Mouse (Mus musculus): ENCODE data around the gene Mapk8ip1. TPM values are rescaled to one million over a fixed set of nuclear protein-coding genes. Genes with fewer than 3 reads are reported as not detected.
A peak's percentile ranks its signal among the peaks of the same experiment; 100 is the strongest.

The Mapk8ip1 gene
- total RNA-seq, 2 experiments from 2014 or later = not detected

DNA sequence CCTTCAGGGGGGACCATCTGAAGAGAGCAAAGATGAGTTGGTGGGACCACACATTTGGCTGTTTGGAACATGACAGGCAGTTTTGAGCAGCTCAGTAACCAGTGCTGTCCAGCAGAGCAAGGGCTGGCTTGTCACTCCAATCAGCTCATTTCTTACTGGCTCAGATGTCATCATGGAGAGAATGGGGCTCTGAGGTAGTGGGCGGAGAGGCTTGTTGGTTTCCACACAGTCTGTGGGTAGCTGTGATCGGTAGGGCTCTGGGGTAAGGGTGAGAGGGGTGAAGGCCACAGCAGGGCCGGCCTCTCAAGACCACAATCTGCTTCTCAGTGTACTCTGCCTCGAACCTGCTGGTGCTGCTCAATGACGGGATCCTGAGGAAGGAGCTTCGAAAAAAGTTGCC, 24.8 kb downstream of the Mapk8ip1 start:
- ATAC-seq (replicated peaks; ENCODE audit: low FRiP score, poor library complexity, severe bottlenecking) = no peak

DNA sequence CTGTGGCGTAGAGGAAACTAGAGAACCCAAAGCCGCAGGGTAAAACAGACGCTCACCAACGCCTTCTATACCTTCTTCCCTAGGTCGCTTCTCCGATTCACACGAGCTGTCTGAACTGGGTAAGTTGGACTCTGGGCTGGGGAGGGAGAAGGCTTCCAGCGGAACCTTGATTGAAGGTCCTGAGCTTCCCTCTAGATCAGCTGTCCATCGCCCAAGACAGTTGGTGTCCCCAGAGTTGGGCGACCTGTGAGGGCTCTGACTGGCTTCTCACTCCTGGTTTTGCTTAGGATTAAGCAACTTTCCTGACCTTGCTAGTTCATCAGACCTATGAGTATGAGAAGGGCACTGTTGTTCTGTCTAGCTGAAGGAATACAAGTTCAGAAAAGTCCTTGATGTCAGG, 25.3 kb downstream of the Mapk8ip1 start:
- ATAC-seq (replicated peaks; ENCODE audit: low FRiP score, poor library complexity, severe bottlenecking) = no peak; the same call in 1 of the 2 replicates

DNA sequence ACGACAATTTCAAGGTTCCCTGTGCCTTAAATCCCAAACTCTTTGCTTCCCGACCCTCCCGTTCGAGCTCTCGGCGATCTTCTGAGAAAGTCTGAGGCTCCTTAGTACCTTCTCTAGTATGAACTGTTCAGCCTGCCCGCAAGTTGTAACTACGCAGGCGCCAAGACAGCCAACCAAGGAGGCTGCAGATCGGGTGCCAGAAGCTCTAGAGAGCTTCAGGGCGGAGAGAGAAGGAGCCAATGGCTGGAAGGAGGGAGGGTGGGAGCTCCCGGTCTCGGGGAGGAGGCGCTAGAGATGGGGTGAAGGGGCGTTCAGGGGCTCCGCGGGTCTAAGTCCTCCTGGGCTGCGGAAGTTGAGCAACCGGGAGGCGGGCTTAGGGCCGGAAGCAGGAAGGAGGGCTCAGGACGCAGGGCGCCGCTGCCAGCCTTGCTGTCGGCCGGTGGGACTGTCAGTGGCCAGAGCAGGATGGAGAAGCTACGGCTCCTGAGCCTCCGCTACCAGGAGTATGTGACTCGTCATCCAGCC, 25.9 kb downstream of the Mapk8ip1 start:
- peak; percentile 92 for ATAC-seq (replicated peaks; ENCODE audit: low FRiP score, poor library complexity, severe bottlenecking)

DNA sequence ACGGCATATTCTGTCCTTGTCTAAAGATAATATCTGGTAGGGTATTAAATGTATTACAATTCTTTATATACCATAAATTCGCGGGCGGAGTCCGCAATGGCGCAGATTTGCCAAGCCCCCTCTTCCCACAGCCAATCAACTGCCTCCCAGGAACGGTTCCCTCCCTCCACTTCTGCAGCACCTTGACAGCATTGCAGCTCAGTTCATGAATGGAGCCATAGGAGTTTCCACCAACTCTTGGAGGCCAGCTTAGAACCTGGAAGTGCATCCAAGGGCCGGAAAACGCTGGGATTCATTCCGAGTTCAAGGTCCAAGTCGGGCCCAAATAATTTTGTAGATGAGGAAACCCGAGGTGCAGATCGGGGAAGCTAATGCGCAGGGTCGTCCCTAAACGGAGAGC, 26.5 kb downstream of the Mapk8ip1 start, which contains the start of the genes Pex16 and Large2:
Gene Pex16 (plus strand): TSS at position 163 of the 400 bp plus-strand sequence.
Gene Large2 (minus strand): TSS at position 356 of the 400 bp plus-strand sequence.
- ATAC-seq (replicated peaks; ENCODE audit: low FRiP score, poor library complexity, severe bottlenecking) = peak; percentile 66

DNA sequence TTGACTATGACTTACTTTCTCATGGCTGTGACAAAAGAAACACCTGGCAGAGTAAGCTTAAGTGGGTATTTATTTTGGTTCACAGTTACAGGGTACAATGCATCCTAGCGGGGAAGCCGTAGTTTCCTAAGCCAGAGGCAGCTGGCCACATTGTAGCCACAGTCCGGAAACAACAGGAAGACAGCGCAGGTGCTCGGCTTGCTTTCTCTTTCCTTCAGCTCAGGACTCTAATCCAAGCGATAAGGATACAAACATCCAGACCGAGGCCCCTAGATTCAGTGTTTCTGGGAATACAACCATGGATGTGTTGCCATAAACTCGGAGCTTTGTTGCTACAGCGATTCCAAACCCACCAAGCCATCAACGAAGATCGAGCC, 27.6 kb downstream of the Mapk8ip1 start:
- ATAC-seq (replicated peaks; ENCODE audit: low FRiP score, poor library complexity, severe bottlenecking) = no peak

DNA sequence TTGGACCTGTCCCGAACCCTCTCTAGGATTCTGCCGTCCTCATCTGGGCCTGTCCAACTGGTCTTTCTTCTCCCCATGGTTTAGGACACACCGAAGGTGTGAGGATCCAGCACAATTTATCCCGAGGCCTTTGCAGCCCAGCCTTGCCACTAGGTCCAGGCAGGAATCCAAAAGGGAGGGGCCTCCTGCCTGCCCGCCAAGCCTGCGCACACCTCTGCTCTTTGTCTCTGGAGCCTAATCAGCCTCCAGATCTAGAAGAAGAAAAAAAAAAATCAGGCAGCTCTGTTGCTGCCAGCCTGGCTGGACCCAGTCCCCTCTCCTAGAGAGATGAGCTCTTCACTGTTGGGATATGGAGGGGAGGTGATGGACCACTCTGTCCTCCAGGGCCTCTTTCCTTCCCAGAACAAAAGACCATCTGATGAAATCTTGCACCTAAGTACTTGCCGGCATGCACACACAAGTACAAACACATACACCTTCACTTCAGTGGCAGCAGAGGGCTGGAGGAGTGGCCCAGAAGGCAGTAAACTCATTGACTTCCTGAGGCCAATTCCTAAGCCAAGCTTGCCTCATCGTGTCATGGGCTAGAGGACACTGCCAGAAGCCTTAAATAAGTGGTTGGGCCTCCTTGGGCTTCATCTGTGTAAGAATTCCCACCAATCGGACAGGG, 28.2 kb downstream of the Mapk8ip1 start:
- no peak for ATAC-seq (replicated peaks; ENCODE audit: low FRiP score, poor library complexity, severe bottlenecking)

DNA sequence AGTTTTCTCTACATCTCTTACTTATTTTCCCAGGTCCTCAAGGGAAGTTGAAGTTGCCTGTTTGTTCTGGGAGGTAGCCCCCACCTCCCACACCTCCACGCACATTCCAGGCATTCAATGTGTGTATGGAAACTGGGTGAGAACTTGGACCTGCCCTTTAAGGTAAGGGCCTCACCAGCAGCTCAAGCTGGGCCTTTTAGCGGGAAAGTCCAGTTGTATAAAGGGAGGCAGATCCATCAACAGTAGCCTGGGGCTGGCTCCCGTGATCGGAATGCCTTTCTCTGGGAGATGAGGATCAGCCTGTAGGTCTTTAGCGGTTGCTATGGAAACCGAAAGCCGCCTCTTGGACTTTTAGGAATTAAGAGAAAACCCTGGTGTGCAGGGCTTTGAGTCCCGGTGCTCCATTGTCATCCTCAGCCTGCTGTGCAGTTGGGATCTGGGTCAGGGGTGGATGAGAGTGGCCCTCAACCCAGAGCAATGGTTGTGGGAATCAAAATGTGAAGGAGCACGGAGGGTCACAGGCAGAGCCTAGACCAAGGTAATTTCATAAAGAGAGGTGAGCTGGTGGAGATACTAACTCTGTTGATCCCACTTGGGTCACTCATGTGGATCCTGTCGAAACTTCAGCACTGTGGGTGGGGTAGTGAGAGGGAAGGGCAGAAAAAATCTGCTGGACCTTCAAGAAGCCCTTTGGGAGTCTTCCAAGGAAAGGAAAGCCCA, 28.9 kb downstream of the Mapk8ip1 start:
- no peak for ATAC-seq (replicated peaks; ENCODE audit: low FRiP score, poor library complexity, severe bottlenecking)

DNA sequence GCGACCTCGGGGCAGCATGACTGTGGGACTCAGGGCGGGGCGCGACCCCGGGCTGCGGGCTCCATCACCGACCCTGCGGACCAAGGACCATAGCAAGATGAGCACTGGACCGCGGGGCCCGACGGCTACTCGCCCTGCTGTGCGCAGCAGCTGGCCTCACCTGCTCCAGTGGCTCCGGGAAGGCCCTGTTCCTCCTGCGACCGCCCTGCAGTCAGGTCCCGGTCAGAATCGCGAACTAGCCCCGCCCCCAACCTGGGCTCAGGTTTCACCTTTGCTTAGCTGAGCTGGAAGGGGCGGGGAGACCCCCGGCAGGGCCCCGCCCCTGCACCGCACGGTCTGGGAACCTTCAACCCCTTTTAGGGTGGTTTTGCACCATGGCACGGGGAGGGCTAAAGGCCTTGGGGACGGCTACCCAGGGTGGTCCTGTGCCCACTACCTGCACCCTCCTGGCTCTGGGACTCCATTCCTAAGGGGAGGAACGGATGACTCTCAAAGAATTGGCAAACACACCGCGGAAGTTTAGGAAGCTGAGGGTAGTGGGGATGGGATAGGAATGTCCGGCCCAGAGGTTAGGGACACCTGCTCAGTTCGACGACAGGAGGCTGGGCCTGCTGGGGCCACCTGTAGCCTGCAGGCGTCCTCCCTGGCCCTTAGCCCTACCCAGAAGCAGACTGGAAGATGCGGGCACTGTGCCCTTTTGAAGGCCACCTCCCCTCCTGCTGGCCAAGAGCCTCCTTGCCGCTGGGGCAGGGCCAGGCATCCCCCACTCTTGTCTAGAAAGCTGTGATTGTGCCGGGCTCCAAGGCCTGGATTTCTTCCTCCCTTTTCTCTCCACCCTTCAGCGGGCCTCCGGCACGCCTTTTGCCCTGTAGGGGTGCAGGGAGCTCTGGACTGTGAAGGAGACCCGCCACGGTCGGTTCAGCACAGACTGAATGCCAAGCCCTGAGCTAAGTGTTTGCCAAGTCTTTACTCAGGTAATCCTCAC, 29.9 kb downstream of the Mapk8ip1 start:
- no peak for ATAC-seq (replicated peaks; ENCODE audit: low FRiP score, poor library complexity, severe bottlenecking)

DNA sequence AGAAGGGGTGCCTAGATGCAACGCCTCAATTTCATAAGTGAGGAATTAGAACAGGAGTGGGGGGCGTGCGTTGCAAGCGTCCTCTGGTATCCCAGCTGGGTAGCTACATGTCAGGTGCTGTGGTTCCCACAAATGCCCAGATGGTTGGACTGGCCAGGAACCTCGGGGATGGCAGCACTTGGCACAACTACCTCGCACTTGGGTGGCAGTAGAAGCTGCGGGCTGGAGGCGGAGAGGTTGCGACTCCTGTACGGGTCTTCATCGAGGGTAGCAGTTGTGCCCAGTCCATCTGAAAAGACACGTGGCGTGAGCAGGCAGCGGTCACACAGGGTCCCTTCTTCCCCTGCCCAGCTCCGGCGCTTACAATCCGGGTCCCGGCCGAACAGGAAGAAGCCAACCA, 30.7 kb downstream of the Mapk8ip1 start:
- ATAC-seq (replicated peaks; ENCODE audit: low FRiP score, poor library complexity, severe bottlenecking) = no peak

DNA sequence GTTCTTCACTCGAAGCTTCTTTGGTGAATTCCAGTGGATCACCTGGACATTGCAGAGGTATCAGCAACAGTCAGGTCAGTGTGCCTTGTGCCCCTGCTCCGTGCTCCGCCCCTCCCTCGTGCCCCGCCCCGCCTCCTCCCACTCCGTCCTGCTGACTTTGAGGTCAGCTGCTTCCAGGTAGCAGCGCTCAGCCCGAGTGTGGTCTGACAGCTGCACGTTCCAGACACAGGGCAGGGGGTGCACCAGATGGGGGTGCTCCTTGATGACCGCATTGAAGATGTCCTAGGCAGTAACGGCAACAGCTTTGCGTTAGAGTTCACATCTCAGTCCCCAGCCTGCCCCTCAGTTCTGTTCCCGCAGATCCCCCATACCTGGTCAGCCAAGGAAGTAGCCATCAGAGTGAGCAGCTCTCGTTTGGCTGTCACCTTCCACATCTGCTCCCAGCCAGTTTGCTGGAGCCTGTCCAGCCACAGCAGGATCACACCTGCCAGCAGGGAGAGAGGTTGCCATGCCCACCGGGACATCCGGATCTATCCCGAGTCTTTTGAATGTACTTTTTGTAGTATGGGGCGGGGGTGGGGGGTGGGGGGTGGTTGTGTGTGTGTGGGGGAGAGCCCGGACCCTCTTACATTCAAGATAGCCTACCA, 33.6 kb downstream of the Mapk8ip1 start:
- no peak for ATAC-seq (replicated peaks; ENCODE audit: low FRiP score, poor library complexity, severe bottlenecking)

DNA sequence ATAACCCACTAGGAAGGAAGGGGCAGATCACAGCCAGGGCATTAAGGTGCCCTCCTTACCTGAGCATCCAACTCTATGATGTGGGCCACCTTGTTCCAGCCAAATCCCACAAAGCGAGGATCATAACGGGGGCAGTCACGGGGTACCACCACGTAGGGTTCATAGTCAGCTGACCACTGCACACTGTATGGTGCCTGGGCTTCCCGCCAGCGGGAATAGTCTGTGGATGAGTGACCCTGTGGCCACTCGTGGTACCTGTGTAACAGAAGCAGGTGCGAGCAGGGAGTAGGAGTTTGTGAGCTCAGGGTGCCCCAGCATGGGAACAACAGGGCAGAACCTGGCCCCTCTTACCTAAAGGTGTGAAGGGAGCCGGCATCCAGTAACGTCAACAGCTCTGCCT, 35.5 kb downstream of the Mapk8ip1 start:
- ATAC-seq (replicated peaks; ENCODE audit: low FRiP score, poor library complexity, severe bottlenecking) = no peak

DNA sequence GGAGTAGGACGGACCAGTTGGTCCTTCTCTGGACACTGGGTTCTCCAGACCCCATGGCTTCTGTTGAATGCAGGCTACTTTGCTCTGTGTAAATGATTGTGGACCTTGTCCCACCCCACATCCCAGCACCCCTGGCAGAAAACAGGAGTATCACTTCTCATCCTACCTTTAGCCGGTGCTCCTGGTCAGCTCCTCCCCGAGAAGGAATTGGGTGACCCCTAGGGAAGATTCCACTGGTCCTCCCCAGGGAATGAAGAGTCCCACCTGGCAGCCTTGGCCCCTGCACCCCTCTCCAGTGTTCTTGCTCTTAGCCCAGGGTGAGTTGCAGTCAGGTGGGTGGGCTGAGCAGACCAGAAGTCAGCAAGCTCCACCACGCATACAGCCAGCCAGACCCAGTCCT, 37.0 kb downstream of the Mapk8ip1 start:
- no peak for ATAC-seq (replicated peaks; ENCODE audit: low FRiP score, poor library complexity, severe bottlenecking)

DNA sequence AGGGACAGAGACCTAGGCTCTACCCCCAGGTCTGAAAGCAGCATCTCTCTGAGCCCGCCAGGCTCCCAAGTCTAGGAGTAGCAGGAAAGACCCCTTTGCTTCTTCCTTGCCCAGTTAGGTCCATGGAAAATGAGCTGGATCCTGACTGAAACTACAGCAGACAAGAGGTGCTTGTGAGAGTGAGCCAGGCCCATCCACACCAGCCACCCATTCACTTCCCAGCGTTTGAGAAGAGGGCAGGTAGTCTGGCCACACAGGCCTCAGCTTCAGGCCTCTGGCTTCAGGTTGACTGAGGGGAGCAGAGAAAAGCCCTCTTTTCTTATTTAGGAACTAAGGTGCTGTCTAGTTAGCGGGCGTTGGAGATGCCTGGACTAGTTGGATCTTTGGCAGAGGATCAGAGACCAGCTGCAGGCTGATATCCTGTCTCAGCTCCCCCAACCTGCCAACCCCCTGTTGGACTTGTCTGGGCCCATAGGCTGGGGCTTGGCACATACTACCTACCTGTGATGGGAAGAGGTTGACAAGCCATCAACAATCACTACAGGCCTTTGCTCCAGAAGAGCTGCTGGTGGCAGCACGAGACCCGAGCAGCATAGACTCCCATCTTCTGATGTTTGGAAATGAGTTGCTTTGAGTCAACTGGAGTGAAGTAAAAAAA, 38.4 kb downstream of the Mapk8ip1 start:
- ATAC-seq (replicated peaks; ENCODE audit: low FRiP score, poor library complexity, severe bottlenecking) = no peak

DNA sequence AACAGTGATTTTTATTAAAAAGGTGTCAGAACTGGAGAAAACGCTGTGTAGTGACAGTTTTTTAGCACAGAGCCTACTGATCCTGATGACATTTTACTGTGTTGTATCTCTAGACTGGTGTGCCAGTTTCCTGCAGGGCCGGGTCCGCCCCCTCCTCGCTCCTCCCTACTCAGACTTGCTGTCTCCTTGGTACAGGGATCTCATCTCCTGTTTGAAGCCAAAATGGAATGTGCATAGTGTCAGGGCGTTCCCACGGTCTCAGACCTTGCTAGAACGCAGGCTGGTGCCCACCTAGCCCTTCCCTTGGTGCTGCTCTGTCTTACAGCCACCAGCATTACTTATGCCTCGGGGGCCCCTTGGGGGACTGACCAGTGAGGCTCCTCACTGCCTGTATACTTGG, 39.3 kb downstream of the Mapk8ip1 start:
- ATAC-seq (replicated peaks; ENCODE audit: low FRiP score, poor library complexity, severe bottlenecking) = no peak

DNA sequence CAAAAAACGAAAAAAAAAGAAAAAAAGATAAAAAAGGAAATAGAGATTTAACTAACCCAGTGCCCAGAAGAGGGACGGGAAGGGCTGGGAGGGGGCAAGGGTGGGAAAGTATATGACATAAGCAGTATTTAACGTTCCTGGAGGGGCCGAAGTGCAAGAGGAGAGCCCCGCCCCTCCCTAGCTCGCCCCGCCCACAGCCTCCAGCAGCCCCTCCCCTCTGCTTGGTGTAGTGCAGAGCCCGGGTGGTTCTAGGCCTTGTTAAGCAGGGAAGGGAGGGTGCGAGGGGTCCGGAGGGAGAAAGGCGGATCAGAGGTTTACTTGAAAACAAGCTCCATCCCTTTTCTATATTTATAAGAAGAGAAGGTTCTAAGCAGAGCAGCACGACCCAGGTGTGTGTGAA, 40.2 kb downstream of the Mapk8ip1 start:
- no peak for ATAC-seq (replicated peaks; ENCODE audit: low FRiP score, poor library complexity, severe bottlenecking)

DNA sequence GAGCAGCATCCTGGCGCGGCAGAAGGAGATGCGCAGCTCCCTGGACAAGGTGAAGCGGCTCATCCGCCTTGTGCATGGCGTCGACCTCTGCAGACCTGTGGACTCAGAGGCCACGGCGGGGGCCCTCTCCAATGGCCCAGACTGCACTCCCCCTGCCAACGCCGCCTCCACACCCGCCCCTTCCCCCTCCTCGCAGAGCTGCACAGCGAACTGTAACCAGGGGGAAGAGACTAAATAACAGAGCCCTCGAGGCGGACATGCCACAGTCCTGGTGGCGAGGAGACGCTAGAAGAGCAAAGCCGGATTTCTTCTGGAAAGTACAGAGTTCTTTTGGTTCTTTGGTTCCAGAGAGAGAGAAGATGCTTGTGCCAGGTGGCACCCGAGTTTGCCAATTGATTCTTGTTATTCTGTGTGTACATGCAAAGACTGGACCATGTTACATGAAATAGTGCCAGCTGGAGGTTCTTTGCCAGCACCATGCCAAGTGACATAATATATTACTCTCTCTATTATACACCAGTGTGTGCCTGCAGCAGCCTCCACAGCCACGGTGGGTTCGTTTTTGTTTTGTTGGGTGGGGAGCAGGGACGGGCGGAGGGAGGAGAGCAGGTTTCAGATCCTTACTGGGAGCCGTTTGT, 40.8 kb downstream of the Mapk8ip1 start:
- ATAC-seq (replicated peaks; ENCODE audit: low FRiP score, poor library complexity, severe bottlenecking) = no peak

DNA sequence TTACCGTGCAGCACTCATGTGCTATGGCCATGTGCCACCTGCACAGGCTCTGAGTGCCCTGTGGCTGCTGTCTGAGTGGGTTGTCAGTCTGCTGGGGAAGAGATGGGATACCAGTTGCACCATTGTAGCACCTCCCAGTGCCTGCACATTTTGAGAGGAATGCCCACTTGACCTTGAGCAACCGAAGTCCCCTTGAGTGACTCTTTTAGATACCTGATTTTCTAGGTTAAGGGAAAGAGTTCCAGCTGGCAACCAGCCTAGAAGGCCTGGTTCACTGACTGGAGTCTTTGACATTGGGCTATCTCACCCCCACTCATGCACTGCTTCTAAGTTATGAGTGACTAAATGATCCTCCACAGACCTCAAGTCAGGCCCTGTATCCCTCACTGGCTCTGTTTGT, 41.8 kb downstream of the Mapk8ip1 start:
- ATAC-seq (replicated peaks; ENCODE audit: low FRiP score, poor library complexity, severe bottlenecking) = no peak

DNA sequence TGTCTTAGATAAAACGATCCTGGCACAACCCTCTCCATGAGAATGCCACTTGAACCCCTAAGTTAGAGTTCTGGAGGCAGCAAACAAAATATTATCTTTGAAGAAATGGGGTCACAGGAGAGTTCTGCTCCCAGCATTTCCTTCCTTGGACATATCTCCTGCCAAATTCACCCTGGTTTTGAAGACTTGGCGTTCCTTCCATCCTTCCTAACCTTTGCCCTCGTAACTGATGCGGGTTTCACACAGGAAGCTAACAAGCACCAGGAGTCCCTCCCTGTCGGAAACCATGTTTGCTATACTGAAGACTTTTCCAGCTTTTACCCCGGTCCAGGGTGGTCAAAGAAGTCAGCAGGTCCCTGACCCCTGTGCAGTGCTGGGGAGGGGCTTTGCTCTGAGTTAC, 46.8 kb downstream of the Mapk8ip1 start:
- no peak for ATAC-seq (replicated peaks; ENCODE audit: low FRiP score, poor library complexity, severe bottlenecking)

DNA sequence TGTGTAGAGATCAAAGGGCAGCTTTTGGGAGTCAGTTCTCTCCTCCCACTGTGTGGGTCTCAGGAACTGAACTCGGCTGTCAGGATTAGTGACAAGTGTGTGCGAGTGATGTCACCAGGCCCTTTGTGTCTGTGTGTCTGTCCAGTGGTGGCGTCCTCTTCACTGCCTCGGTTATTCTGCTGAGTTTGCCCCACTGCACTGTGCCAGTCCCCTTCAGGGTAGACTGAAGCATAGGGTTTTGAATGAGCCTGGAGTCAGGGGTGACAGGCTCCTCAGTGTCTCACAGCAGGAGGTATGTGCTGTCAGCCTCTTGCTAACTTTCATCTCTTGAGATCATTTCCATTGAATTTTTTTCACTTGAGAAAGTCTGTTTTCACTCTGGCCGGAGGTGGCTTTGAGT, 47.7 kb downstream of the Mapk8ip1 start:
- ATAC-seq (replicated peaks; ENCODE audit: low FRiP score, poor library complexity, severe bottlenecking) = no peak
